Mouse (Mus musculus) C2C12 (cell line): ENCODE measurements around the gene Dagla. TPM values are rescaled to one million over a fixed set of nuclear protein-coding genes. Genes with fewer than 3 reads are reported as not detected.

ENCODE experiments used
- H3K27me3 ChIP-seq: one replicate; pipeline ENCODE4 v1.6.1; 2011; ENCODE audit not compliant: control insufficient read depth, insufficient read depth, insufficient read length
- H3K36me3 ChIP-seq: one replicate; pipeline ENCODE4 v1.6.1; 2011; ENCODE audit not compliant: control insufficient read depth, insufficient read depth
- H3K4me3 ChIP-seq: one replicate; pipeline ENCODE4 v1.5.1; 2011; ENCODE audit warnings: mild to moderate bottlenecking, control low read depth; ENCODE audit not compliant: poor library complexity, insufficient read depth, severe bottlenecking
- H3K79me2 ChIP-seq: one replicate; pipeline ENCODE4 v1.6.1; 2011; ENCODE audit not compliant: control insufficient read depth, insufficient read depth
- H3K79me3 ChIP-seq: one replicate; pipeline ENCODE4 v1.6.1; 2011; ENCODE audit warnings: low read depth, control low read depth
- H3ac ChIP-seq: one replicate; pipeline ENCODE3; 2011; ENCODE audit warnings: low read depth; ENCODE audit not compliant: control insufficient read depth, insufficient read length
- CEBPB ChIP-seq: IDR thresholded peaks from one replicate; pipeline ENCODE4 v1.6.1; 2011; ENCODE audit warnings: low read depth, mild to moderate bottlenecking, control low read depth, moderate library complexity
- CTCF ChIP-seq: IDR thresholded peaks from one replicate; pipeline ENCODE4 v1.5.1; 2011; ENCODE audit not compliant: control insufficient read depth, insufficient read depth, insufficient read length
- FOSL1 ChIP-seq: IDR thresholded peaks from one replicate; pipeline ENCODE4 v1.8.0; 2011; ENCODE audit warnings: mild to moderate bottlenecking, low read length; ENCODE audit not compliant: poor library complexity, insufficient read depth, severe bottlenecking
- MAX ChIP-seq: IDR thresholded peaks from one replicate; pipeline ENCODE4 v1.6.1; 2011; ENCODE audit warnings: mild to moderate bottlenecking, control low read depth
- MYOD1 ChIP-seq: IDR thresholded peaks from one replicate; pipeline ENCODE4 v1.6.1; 2011; ENCODE audit warnings: low read depth; ENCODE audit not compliant: control insufficient read depth, insufficient read length
- MYOG ChIP-seq: IDR thresholded peaks from one replicate; pipeline ENCODE4 v1.6.1; 2011; ENCODE audit not compliant: control insufficient read depth, insufficient read length; ENCODE audit errors: extremely low read depth
- USF1 ChIP-seq: IDR thresholded peaks from one replicate; pipeline ENCODE4 v1.6.1; 2011; ENCODE audit warnings: low read depth, mild to moderate bottlenecking, control low read depth, moderate library complexity
- polyA plus RNA-seq: library from polyadenylated mRNA; unstranded; fragments of >200 nt; fragmentation: generic; extraction: Trizol; gene quantifications from one replicate; pipeline ENCODE4 v1.2.1, GENCODE M21; 2012; ENCODE audit warnings: missing spikeins

Gene Dagla
- polyA plus RNA-seq, 1 experiment = 8.3 TPM

DNA sequence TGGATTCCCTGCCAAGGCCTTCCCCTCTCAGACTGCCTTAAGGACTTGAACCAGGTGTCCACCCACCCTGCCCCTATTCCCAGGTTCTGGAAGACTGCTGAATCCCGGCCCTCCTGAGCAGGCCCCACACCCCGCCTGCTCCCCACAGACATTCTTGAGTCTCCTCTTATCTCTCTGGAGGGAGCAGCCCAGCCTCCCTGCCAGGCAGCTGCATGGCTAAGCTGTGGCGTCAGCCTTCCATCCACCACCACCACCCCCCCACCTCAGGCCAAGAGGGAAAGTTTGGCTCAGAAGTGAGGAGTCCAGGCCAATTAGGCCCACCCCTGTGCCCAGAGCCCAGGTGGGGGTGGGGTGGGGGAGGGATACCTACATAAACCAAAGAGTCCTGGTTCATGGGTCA is 66.2 kb downstream of the Dagla start:
- H3ac ChIP-seq = no peak overlapping the region

DNA sequence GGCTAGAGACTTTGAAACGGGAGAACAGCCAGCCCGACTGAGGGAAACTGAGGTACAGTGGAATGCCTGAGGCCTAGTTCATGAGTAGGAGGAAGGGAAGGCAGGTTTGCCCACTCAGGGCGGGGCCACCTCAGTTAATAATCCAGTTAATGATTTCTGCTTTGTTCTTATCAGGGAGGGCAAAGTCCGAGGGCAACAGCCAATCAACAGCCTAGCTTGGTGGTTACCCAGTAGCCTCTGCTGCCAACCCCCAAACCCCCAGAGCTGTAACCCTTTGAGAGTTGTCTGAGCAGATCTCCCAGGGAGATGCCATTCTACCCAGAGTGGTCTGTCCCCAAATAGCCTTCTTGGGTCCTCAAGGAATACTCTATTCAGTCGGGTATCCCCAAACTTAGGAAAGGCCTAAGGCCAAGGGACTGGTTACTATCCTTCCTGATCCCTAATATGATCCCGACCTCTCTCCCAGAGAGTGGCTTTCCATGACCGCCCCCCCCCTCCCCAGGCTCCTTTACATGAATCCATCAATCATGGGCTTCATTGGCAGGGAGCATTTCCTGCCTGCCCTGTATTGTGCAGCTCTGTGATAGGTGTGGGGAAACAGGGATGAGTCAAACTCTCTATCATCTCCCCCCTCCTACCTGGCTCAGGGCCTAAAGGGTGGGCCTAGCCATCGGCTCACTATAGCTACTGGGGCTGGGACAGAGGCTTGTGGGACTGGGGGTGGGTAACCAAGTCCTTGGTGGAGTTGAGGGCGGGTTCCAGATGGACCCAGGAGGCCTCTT is 68.7 kb downstream of the Dagla start:
- H3K27me3 ChIP-seq = peaks cover 45% of the 10 kb centered on the region
- H3K79me3 ChIP-seq = no peaks in the 10 kb centered on the region
- no peaks in the 10 kb centered on the region for H3K79me2 ChIP-seq
- no peaks in the 10 kb centered on the region for H3K36me3 ChIP-seq
- TF ChIP-seq CTCF = no peak
- no peak for TF ChIP-seq MYOG
- TF ChIP-seq CEBPB = no peak
- no peak for TF ChIP-seq FOSL1
- no peak for TF ChIP-seq MYOD1
- no peak for TF ChIP-seq USF1
- TF ChIP-seq MAX = no peak
- no peak overlapping the region for H3ac ChIP-seq
- no peak overlapping the region for H3K4me3 ChIP-seq

More for the DNA sequence above, 66.2 kb downstream of the Dagla start:
- H3K4me3 ChIP-seq = no peak overlapping the region
- H3K79me3 ChIP-seq = no peaks in the 10 kb centered on the region
- peaks cover 20% of the 10 kb centered on the region for H3K27me3 ChIP-seq
- no peaks in the 10 kb centered on the region for H3K79me2 ChIP-seq
- no peak for TF ChIP-seq FOSL1
- TF ChIP-seq CEBPB = no peak
- no peak for TF ChIP-seq MAX
- no peak for TF ChIP-seq MYOG
- TF ChIP-seq CTCF = no peak
- no peak for TF ChIP-seq USF1
- TF ChIP-seq MYOD1 = no peak
- H3K36me3 ChIP-seq = no peaks in the 10 kb centered on the region

DNA sequence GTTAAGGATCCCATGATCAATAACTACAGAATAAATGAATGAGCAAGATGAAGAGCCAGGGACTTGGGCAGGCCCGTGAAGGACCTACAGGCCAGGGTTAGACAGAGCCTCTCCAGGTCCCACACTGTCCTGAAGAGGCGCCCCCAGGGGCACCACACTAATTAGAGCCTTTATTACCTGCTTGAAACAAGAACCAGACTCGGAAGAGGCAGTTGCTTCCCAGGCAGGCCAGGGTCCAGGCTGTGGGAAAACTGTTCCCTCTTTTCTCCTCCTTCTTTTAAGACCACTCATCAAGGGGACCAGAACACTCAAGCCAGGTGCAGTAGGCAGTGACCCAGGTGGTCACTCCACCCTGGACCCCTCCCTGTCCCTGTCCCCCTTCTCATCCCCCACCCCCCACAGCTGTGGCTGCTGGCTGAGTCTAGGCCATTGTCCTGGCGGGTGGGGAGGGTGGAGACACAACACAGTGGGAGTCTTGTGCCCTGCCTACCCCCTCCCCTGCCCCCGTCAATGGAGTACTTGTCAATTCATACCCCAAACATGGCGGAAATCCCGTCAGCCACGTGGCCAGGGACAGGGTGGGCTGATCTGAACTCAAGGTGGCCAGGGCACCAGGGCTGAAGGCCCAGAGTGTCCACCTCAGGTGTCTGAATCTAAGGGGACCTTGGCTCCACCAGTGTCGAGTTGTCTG is 72.2 kb downstream of the Dagla start:
- peaks cover 74% of the 10 kb centered on the region for H3K27me3 ChIP-seq
- no peak for TF ChIP-seq FOSL1
- no peak for TF ChIP-seq MYOD1
- TF ChIP-seq MYOG = no peak
- TF ChIP-seq MAX = no peak
- TF ChIP-seq CTCF = no peak
- no peak for TF ChIP-seq CEBPB

DNA sequence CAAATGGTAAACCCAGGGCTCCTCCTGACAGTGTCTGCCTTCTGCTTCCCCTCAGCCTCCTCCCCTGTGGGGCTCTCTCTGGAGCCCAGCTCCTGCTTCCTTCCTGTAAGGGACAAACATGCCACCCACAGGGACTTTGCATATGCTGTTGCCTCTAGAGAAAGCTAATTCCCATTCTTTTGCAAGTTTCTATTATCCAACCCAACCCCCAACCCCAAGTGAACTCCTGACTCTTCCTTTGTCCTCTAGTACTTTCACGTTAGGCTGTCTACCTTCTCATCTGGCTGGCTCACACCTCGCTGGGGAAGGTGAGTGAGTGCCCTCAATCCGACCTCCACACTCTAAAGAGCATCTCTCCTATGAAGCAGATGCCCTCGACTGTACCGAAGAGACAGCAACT is 72.8 kb downstream of the Dagla start:
- Histone ChIP-seq H3K27me3 (peaks cover 80% of the 10 kb centered on the region), H3ac (no peak overlapping the region), H3K36me3 (no peaks in the 10 kb centered on the region), H3K79me2 (no peaks in the 10 kb centered on the region), H3K79me3 (no peaks in the 10 kb centered on the region), H3K4me3 (no peak overlapping the region)
- TF ChIP-seq MYOD1 (no peak), CTCF (no peak), FOSL1 (no peak), MAX (no peak)

More for the DNA sequence above, 72.2 kb downstream of the Dagla start:
- Histone ChIP-seq H3K4me3 (no peak overlapping the region), H3K36me3 (no peaks in the 10 kb centered on the region), H3ac (no peak overlapping the region), H3K79me2 (no peaks in the 10 kb centered on the region), H3K79me3 (no peaks in the 10 kb centered on the region)

DNA sequence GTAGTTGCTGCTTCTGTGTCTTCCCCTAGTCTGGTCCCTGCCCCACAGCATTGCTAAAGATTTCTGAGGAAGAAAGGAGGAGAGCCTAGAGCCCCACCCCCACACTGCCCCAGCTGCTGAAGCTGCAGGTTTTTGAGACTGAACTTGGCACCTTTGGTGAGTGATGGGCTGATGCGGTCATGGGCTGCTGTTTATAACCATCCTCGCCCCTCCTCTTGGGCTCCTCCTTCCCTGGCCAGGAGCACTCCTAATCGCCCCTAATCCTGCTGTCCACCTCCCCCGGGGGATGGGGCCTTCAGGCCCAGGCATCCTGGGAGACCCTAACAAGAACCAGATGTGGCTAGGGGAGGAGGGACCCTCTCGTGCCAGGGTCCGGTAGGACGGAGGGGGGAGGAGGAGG is 73.7 kb downstream of the Dagla start:
- Histone ChIP-seq H3ac (no peak overlapping the region), H3K79me3 (no peaks in the 10 kb centered on the region), H3K4me3 (no peak overlapping the region), H3K36me3 (no peaks in the 10 kb centered on the region), H3K79me2 (no peaks in the 10 kb centered on the region), H3K27me3 (peaks cover 83% of the 10 kb centered on the region)
- no peak for TF ChIP-seq FOSL1
- no peak for TF ChIP-seq MAX
- TF ChIP-seq CTCF = no peak
- no peak for TF ChIP-seq MYOG
- TF ChIP-seq CEBPB = no peak
- TF ChIP-seq MYOD1 = no peak
- no peak for TF ChIP-seq USF1

DNA sequence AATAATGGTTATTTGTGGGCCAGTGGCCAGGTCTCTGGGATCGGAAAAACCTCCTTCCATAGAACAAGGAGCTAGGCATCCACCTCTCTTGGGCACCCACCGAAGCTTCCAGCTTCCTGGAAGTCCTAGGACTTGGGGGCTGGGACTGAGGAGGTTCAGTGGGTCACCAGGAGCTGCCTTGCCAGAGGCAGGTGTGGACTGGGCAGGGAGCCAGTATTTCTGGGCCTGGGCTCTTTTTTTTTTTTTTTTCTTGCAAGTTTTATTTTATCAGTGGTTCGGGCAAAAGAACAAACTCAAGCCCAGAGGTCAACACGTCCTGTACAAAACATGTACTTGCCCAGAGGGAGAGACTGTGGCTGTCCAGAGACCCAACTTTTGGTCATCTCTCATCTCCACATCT is 78.9 kb downstream of the Dagla start:
- Histone ChIP-seq H3ac (no peak overlapping the region), H3K27me3 (peaks cover 66% of the 10 kb centered on the region), H3K4me3 (no peak overlapping the region), H3K79me2 (no peaks in the 10 kb centered on the region), H3K36me3 (no peaks in the 10 kb centered on the region), H3K79me3 (no peaks in the 10 kb centered on the region)
- TF ChIP-seq CEBPB (no peak), USF1 (no peak), MYOG (no peak), FOSL1 (no peak), CTCF (no peak), MYOD1 (no peak)
